Mouse (Mus musculus) liver (tissue): ENCODE results near the gene Aff3.

ENCODE experiments used
- DNase-seq: peaks from one replicate; pipeline ENCODE4 v3.0.0-alpha.2; 2020; ENCODE audit warnings: mixed read lengths

Aff3 gene

GRCm38 (mm10) chr1:38384457-38385121 is 280.2 kb downstream of the Aff3 start:
- DNase-seq = no peak

- no peak for DNase-seq
Measured at GRCm38 (mm10) chr1:38384010-38384409, 280.7 kb downstream of the Aff3 start.

GRCm38 (mm10) chr1:38382683-38383082 is 282.1 kb downstream of the Aff3 start:
- DNase-seq = no peak

- DNase-seq = no peak
Measured at GRCm38 (mm10) chr1:38377930-38378329, 286.8 kb downstream of the Aff3 start.

- no peak for DNase-seq
Measured at GRCm38 (mm10) chr1:38369166-38369565, 295.6 kb downstream of the Aff3 start.

GRCm38 (mm10) chr1:38368081-38368689 is 296.6 kb downstream of the Aff3 start:
- DNase-seq = no peak

- no peak for DNase-seq
Measured at GRCm38 (mm10) chr1:38367404-38368080, 297.2 kb downstream of the Aff3 start.

GRCm38 (mm10) chr1:38363856-38364255 is 300.9 kb downstream of the Aff3 start:
- DNase-seq = no peak

GRCm38 (mm10) chr1:38362275-38362674 is 302.5 kb downstream of the Aff3 start:
- DNase-seq = no peak

- no peak for DNase-seq
Measured at GRCm38 (mm10) chr1:38358797-38359349, 305.9 kb downstream of the Aff3 start.

- DNase-seq = no peak
Measured at GRCm38 (mm10) chr1:38357933-38358796, 306.6 kb downstream of the Aff3 start.

- no peak for DNase-seq
Measured at GRCm38 (mm10) chr1:38354585-38354984, 310.2 kb downstream of the Aff3 start.

- no peak for DNase-seq
Measured at GRCm38 (mm10) chr1:38347346-38347745, 317.4 kb downstream of the Aff3 start.

GRCm38 (mm10) chr1:38334206-38334605 is 330.5 kb downstream of the Aff3 start:
- no peak for DNase-seq

- DNase-seq = no peak
Measured at GRCm38 (mm10) chr1:38332919-38333318, 331.8 kb downstream of the Aff3 start.

GRCm38 (mm10) chr1:38324206-38324605 is 340.5 kb downstream of the Aff3 start:
- no peak for DNase-seq

- DNase-seq = no peak
Measured at GRCm38 (mm10) chr1:38321861-38322260, 342.9 kb downstream of the Aff3 start.

- no peak for DNase-seq
Measured at GRCm38 (mm10) chr1:38320971-38321305, 343.8 kb downstream of the Aff3 start.

GRCm38 (mm10) chr1:38320126-38320970 is 344.4 kb downstream of the Aff3 start:
- DNase-seq = no peak

- DNase-seq = no peak
Measured at GRCm38 (mm10) chr1:38318614-38319013, 346.1 kb downstream of the Aff3 start.

- no peak for DNase-seq
Measured at GRCm38 (mm10) chr1:38315992-38316391, 348.8 kb downstream of the Aff3 start.

- no peak for DNase-seq
Measured at GRCm38 (mm10) chr1:38310496-38310895, 354.3 kb downstream of the Aff3 start.
